Mouse (Mus musculus) myocyte (in vitro differentiated cells): ENCODE measurements at regions not wholly inside any gene's neighbourhood (a gene's known extent, or its start where the extent isn't known, plus 50 kb on each side); places are given as distances from the start of the nearest gene placed in this dataset.

Experiments used
- CEBPB ChIP-seq: IDR thresholded peaks from 2 replicates; pipeline ENCODE4 v1.6.1; 2011; ENCODE audit warnings: mild to moderate bottlenecking, moderate library complexity; ENCODE audit not compliant: poor library complexity, insufficient read depth, severe bottlenecking
- MAX ChIP-seq: IDR thresholded peaks from one replicate; pipeline ENCODE4 v1.6.1; 2011; ENCODE audit warnings: low read depth, mild to moderate bottlenecking, control low read depth
- TCF12 ChIP-seq: IDR thresholded peaks from one replicate; pipeline ENCODE4 v1.6.1; 2011; ENCODE audit warnings: mild to moderate bottlenecking, control low read depth; ENCODE audit not compliant: poor library complexity, insufficient read depth, severe bottlenecking
- USF1 ChIP-seq: IDR thresholded peaks from one replicate; pipeline ENCODE4 v1.6.1; 2011; ENCODE audit warnings: low read depth, mild to moderate bottlenecking, control low read depth, moderate library complexity

DNA sequence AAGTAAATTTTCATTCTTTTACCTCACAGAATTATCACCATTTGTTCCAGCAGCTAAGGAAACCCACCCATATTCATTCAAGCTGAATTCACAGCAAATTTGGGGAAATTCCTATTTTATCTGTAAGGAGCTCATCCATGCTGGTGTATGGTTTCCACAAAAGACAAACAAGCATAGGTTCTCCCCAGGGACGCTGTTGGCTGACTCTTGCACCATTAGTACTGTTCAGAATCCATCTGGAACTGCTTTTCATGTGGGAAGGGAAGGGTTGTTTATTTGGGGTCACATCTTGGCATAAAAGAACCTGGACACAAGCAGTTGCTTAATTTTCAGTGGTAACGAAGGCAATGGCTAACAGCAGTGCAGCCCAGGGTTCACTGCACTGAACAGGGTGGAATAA is 120.2 kb downstream of the Adamts1 start:
- TF ChIP-seq CEBPB (no peak), MAX (no peak), USF1 (no peak), TCF12 (no peak)
